Mouse (Mus musculus): Measurements from ENCODE around the gene Tgfbr1. TPM values are rescaled to one million over a fixed set of nuclear protein-coding genes. Genes with fewer than 3 reads are reported as not detected.
A peak's percentile ranks its signal among the peaks of the same experiment; 100 is the strongest.

Tgfbr1 gene
- polyA plus RNA-seq, 1 experiment from 2014 or later: 4.6 TPM

- no peak overlapping the region for H3K27ac ChIP-seq
- H3K4me2 ChIP-seq: no peak overlapping the region
- H3K9ac ChIP-seq: no peak overlapping the region
- no peaks in the 10 kb centered on the region for H3K36me3 ChIP-seq
- H3K9me3 ChIP-seq (replicated peaks): no peaks in the 10 kb centered on the region
- 28% methylated on average over 2 of the region's 2 CpGs for WGBS (ENCODE audit: insufficient replicate concordance)
- H3K4me3 ChIP-seq (replicated peaks): no peak overlapping the region
- ATAC-seq (ENCODE audit: low read depth): no peak
- no peaks in the 10 kb centered on the region for H3K27me3 ChIP-seq
- no peak for DNase-seq
- H3K4me1 ChIP-seq (replicated peaks): peaks cover 11% of the 10 kb centered on the region
Measured at GRCm38 (mm10) chr4:47424376-47424775, 71.4 kb downstream of the Tgfbr1 start.

- H3K36me3 ChIP-seq: no peaks in the 10 kb centered on the region
- H3K27ac ChIP-seq: no peak overlapping the region
- no peaks in the 10 kb centered on the region for H3K9me3 ChIP-seq (replicated peaks)
- H3K9ac ChIP-seq: no peak overlapping the region
- H3K4me2 ChIP-seq: no peak overlapping the region
- ATAC-seq (ENCODE audit: low read depth): no peak
- no peak overlapping the region for H3K4me3 ChIP-seq (replicated peaks)
- 86% methylated on average over 11 of the region's 16 CpGs for WGBS (ENCODE audit: insufficient replicate concordance)
- H3K4me1 ChIP-seq (replicated peaks): peaks cover 11% of the 10 kb centered on the region
- no peak for DNase-seq
- no peaks in the 10 kb centered on the region for H3K27me3 ChIP-seq
Measured at GRCm38 (mm10) chr4:47425247-47425830, 72.3 kb downstream of the Tgfbr1 start.

- Histone ChIP-seq H3K4me3 (replicated peaks) (no peak overlapping the region), H3K9ac (no peak overlapping the region), H3K27ac (no peak overlapping the region), H3K36me3 (no peaks in the 10 kb centered on the region), H3K9me3 (replicated peaks) (no peaks in the 10 kb centered on the region), H3K4me2 (no peak overlapping the region), H3K4me1 (replicated peaks) (peaks cover 1% of the 10 kb centered on the region), H3K27me3 (no peaks in the 10 kb centered on the region)
- no peak for ATAC-seq (ENCODE audit: low read depth)
- 52% methylated on average over 3 of the region's 3 CpGs for WGBS (ENCODE audit: insufficient replicate concordance)
- no peak for DNase-seq
Measured at GRCm38 (mm10) chr4:47427606-47428005, 74.6 kb downstream of the Tgfbr1 start.

- Histone ChIP-seq H3K27me3 (no peaks in the 10 kb centered on the region), H3K36me3 (no peaks in the 10 kb centered on the region), H3K4me3 (replicated peaks) (no peak overlapping the region), H3K4me2 (no peak overlapping the region), H3K27ac (no peak overlapping the region), H3K9ac (no peak overlapping the region), H3K4me1 (replicated peaks) (no peaks in the 10 kb centered on the region), H3K9me3 (replicated peaks) (no peaks in the 10 kb centered on the region)
- DNase-seq (no peak), ATAC-seq (ENCODE audit: low read depth) (no peak)
- 41% methylated on average over 6 of the region's 6 CpGs for WGBS (ENCODE audit: insufficient replicate concordance)
Measured at GRCm38 (mm10) chr4:47430557-47430956, 77.5 kb downstream of the Tgfbr1 start.

- no peaks in the 10 kb centered on the region for H3K4me1 ChIP-seq (replicated peaks)
- no peaks in the 10 kb centered on the region for H3K36me3 ChIP-seq
- H3K27ac ChIP-seq: no peak overlapping the region
- no peak overlapping the region for H3K4me2 ChIP-seq
- H3K9ac ChIP-seq: no peak overlapping the region
- ATAC-seq (ENCODE audit: low read depth): no peak
- DNase-seq: no peak
- 66% methylated on average over 5 of the region's 5 CpGs for WGBS (ENCODE audit: insufficient replicate concordance)
- no peaks in the 10 kb centered on the region for H3K9me3 ChIP-seq (replicated peaks)
- H3K27me3 ChIP-seq: no peaks in the 10 kb centered on the region; the same call in 1 of the 2 replicates
- no peak overlapping the region for H3K4me3 ChIP-seq (replicated peaks)
Measured at GRCm38 (mm10) chr4:47431081-47431480, 78.1 kb downstream of the Tgfbr1 start.

- no peak for DNase-seq
- Histone ChIP-seq H3K27me3 (peaks cover 13% of the 10 kb centered on the region), H3K4me3 (replicated peaks) (no peak overlapping the region), H3K4me1 (replicated peaks) (peaks cover 9% of the 10 kb centered on the region), H3K36me3 (no peaks in the 10 kb centered on the region), H3K27ac (no peak overlapping the region), H3K4me2 (no peak overlapping the region), H3K9ac (no peak overlapping the region), H3K9me3 (replicated peaks) (no peaks in the 10 kb centered on the region)
- ATAC-seq (ENCODE audit: low read depth): no peak
- 72% methylated on average over 7 of the region's 7 CpGs for WGBS (ENCODE audit: insufficient replicate concordance)
Measured at GRCm38 (mm10) chr4:47432766-47433165, 79.7 kb downstream of the Tgfbr1 start.

GRCm38 (mm10) chr4:47435131-47435530, 82.1 kb downstream of the Tgfbr1 start:
- Histone ChIP-seq H3K36me3 (no peaks in the 10 kb centered on the region), H3K9ac (no peak overlapping the region), H3K4me2 (no peak overlapping the region), H3K4me3 (replicated peaks) (no peak overlapping the region), H3K9me3 (replicated peaks) (no peaks in the 10 kb centered on the region), H3K27ac (no peak overlapping the region), H3K27me3 (peaks cover 13% of the 10 kb centered on the region), H3K4me1 (replicated peaks) (peaks cover 12% of the 10 kb centered on the region)
- WGBS (ENCODE audit: insufficient replicate concordance): 74% methylated on average over 12 of the region's 12 CpGs
- DNase-seq (no peak), ATAC-seq (ENCODE audit: low read depth) (no peak)

- DNase-seq (no peak), ATAC-seq (ENCODE audit: low read depth) (no peak)
- no peak overlapping the region for H3K9ac ChIP-seq
- no peaks in the 10 kb centered on the region for H3K36me3 ChIP-seq
- peaks cover 13% of the 10 kb centered on the region for H3K27me3 ChIP-seq
- no peaks in the 10 kb centered on the region for H3K9me3 ChIP-seq (replicated peaks)
- peaks cover 12% of the 10 kb centered on the region for H3K4me1 ChIP-seq (replicated peaks)
- H3K4me3 ChIP-seq (replicated peaks): no peak overlapping the region
- 63% methylated on average over 28 of the region's 28 CpGs for WGBS (ENCODE audit: insufficient replicate concordance)
- no peak overlapping the region for H3K4me2 ChIP-seq
- no peak overlapping the region for H3K27ac ChIP-seq
Measured at GRCm38 (mm10) chr4:47435566-47436360, 82.7 kb downstream of the Tgfbr1 start.

GRCm38 (mm10) chr4:47437365-47438340, 84.6 kb downstream of the Tgfbr1 start:
- WGBS (ENCODE audit: insufficient replicate concordance): 4% methylated on average over 33 of the region's 33 CpGs
- no peaks in the 10 kb centered on the region for H3K9me3 ChIP-seq (replicated peaks)
- H3K36me3 ChIP-seq: no peaks in the 10 kb centered on the region
- H3K27me3 ChIP-seq: peaks cover 13% of the 10 kb centered on the region
- DNase-seq: peak; percentile 43
- peak overlapping the region; percentile 56 for H3K4me3 ChIP-seq (replicated peaks)
- peak overlapping the region; percentile 60 for H3K9ac ChIP-seq
- H3K27ac ChIP-seq: no peak overlapping the region
- peaks cover 12% of the 10 kb centered on the region for H3K4me1 ChIP-seq (replicated peaks)
- ATAC-seq (ENCODE audit: low read depth): peak; percentile 23; the same call in 1 of the 2 replicates
- peak overlapping the region; percentile 83 for H3K4me2 ChIP-seq

- H3K4me2 ChIP-seq: no peak overlapping the region
- DNase-seq: no peak
- H3K4me1 ChIP-seq (replicated peaks): peaks cover 12% of the 10 kb centered on the region
- H3K36me3 ChIP-seq: no peaks in the 10 kb centered on the region
- peaks cover 13% of the 10 kb centered on the region for H3K27me3 ChIP-seq
- WGBS (ENCODE audit: insufficient replicate concordance): 64% methylated on average over 6 of the region's 6 CpGs
- no peaks in the 10 kb centered on the region for H3K9me3 ChIP-seq (replicated peaks)
- no peak overlapping the region for H3K27ac ChIP-seq
- ATAC-seq (ENCODE audit: low read depth): no peak
- no peak overlapping the region for H3K4me3 ChIP-seq (replicated peaks)
- no peak overlapping the region for H3K9ac ChIP-seq
Measured at GRCm38 (mm10) chr4:47438956-47439355, 85.9 kb downstream of the Tgfbr1 start.

- H3K9ac ChIP-seq: no peak overlapping the region
- no peaks in the 10 kb centered on the region for H3K36me3 ChIP-seq
- no peak overlapping the region for H3K4me3 ChIP-seq (replicated peaks)
- peaks cover 13% of the 10 kb centered on the region for H3K27me3 ChIP-seq
- WGBS (ENCODE audit: insufficient replicate concordance): 76% methylated on average over 11 of the region's 11 CpGs
- no peak overlapping the region for H3K4me2 ChIP-seq
- no peaks in the 10 kb centered on the region for H3K9me3 ChIP-seq (replicated peaks)
- ATAC-seq (ENCODE audit: low read depth) (no peak), DNase-seq (no peak)
- no peak overlapping the region for H3K27ac ChIP-seq
- H3K4me1 ChIP-seq (replicated peaks): peaks cover 12% of the 10 kb centered on the region
Measured at GRCm38 (mm10) chr4:47440951-47441350, 87.9 kb downstream of the Tgfbr1 start.

Measured in liver, embryonic 13.5 days (tissue).